Mouse (Mus musculus) kidney, postnatal 36 days (tissue): Measurements from ENCODE around the gene Vegfa.
"Not testable (repeated sequence)": the region's sequence is repeated elsewhere in the genome, so short reads cannot be mapped to it uniquely, and the experiment has no call there.

Source experiments
- DNase-seq, 2 experiments: peaks; one replicate each; pipeline ENCODE4 v3.0.0; 2021 to 2022; ENCODE audit warnings: mixed read lengths in 2 of 2

The Vegfa gene

GRCm38 (mm10) chr17:45986915-45987314, 45.3 kb downstream of the Vegfa start:
- DNase-seq, result peak; percentile 47 to 61

- no peak for DNase-seq
Observed at GRCm38 (mm10) chr17:45986374-45986773, 45.8 kb downstream of the Vegfa start.

- not testable (repeated sequence) for DNase-seq
Observed at GRCm38 (mm10) chr17:45983185-45983584, 49.0 kb downstream of the Vegfa start.

GRCm38 (mm10) chr17:45981841-45982240, 50.3 kb downstream of the Vegfa start:
- no peak for DNase-seq

GRCm38 (mm10) chr17:45979025-45979805, 53.0 kb downstream of the Vegfa start:
- no peak for DNase-seq

- no peak for DNase-seq
Observed at GRCm38 (mm10) chr17:45974461-45974860, 57.7 kb downstream of the Vegfa start.

- peak; percentile 67 to 88 for DNase-seq
Observed at GRCm38 (mm10) chr17:45973214-45973613, 59.0 kb downstream of the Vegfa start.

GRCm38 (mm10) chr17:45972405-45972804, 59.8 kb downstream of the Vegfa start:
- DNase-seq, result no peak

GRCm38 (mm10) chr17:45971800-45972199, 60.4 kb downstream of the Vegfa start:
- DNase-seq, result no peak

- peak; percentile 49 to 60 for DNase-seq
Observed at GRCm38 (mm10) chr17:45970741-45971550, 61.2 kb downstream of the Vegfa start.

GRCm38 (mm10) chr17:45969596-45969995, 62.6 kb downstream of the Vegfa start:
- DNase-seq, result no peak

- no peak for DNase-seq
Observed at GRCm38 (mm10) chr17:45968341-45968740, 63.8 kb downstream of the Vegfa start.
